Mouse (Mus musculus) cerebellum, postnatal 25 days (tissue): ENCODE measurements around the gene Rtkn2.

Experiments
- DNase-seq, 2 experiments: peaks; one replicate each; pipeline ENCODE4 v3.0.0; 2021; ENCODE audit warnings: mixed read lengths in 2 of 2

Rtkn2 gene

GRCm38 (mm10) chr10:68104881-68105781 lies 125.8 kb downstream of the Rtkn2 start:
- DNase-seq, result no peak

DNA sequence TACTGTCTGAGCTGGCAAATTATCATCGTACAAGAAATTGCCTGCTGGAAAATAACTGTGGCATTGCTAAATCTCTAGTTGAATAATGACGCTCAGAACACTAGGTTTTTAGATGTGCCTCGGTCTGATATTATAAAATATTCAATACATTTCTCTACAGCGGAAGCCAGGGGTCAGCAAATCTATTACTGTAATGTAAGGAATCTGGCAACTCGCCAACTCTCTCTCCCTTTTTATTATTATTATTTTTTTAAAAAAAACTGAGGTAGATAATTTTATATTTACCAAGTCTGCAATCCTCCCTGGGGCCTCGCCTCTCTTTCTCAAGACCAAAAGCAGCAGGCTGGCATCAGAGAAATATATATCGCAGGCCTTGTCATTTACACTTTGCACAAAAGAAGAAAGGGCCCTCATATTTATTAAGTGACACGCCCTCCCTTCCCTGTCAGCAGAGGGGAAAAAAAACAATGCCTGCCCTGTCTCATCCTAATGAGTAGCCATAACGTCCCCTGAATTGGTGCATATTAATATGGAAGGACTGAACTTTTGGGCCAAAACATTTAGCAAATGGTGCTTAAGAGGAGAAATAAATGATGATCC lies 127.1 kb downstream of the Rtkn2 start:
- no peak for DNase-seq

DNA sequence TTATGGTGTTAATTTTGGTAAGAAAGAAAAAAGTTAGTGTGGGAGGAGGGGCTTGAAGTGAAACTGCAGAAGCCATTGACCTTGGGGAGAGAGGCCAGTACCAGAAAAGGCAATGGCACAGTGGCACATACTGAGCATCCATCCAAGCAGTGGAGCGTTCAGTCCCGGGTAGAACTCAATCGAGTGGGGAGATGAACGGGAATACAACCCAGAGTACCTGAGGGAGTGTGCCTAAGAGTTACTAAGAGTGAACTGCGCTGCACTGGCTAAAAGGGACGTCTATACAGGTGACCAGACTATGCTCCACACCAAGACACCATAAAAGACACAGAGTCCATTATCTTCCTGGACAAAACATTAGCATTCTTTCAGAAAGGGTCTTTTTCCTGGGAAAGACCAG lies 128.3 kb downstream of the Rtkn2 start:
- DNase-seq, result no peak
